Mouse (Mus musculus): ENCODE measurements around the gene Alg9. TPM values are rescaled to one million over a fixed set of nuclear protein-coding genes. Genes with fewer than 3 reads are reported as not detected.
"Not testable (repeated sequence)": the region's sequence is repeated elsewhere in the genome, so short reads cannot be mapped to it uniquely, and the experiment has no call there.

Gene Alg9
- polyA plus RNA-seq, 1 experiment, result 23.0 TPM

DNA sequence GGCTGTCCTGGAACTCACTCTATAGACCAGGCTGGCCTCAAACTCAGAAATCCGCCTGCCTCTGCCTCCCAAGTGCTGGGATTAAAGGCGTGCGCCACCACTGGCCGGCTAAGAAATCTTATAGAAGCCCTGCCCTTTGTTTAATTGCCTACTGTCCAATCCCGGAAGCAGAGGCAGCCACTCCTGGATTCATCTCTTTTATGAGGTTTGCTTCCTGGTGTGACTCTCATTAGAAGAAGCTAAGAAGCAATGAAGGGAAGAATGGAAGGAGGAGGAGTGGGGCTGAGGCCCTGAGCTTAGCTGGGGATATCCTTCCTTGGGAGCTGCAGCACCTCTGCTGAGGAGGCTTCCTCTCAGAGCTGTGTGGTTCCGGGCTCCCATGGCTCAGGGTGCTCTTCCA lies 46.8 kb downstream of the Alg9 start:
- Histone ChIP-seq H3K27me3 (ENCODE audit: control insufficient read depth, insufficient read depth, insufficient read length) (no peaks in the 10 kb centered on the region), H3K79me3 (ENCODE audit: low read depth) (no peaks in the 10 kb centered on the region), H3ac (ENCODE audit: control insufficient read depth, insufficient read length, low read depth) (no peak overlapping the region), H3K36me3 (ENCODE audit: control insufficient read depth, insufficient read depth) (peaks cover 4% of the 10 kb centered on the region), H3K4me3 (ENCODE audit: insufficient read depth, poor library complexity, severe bottlenecking) (no peak overlapping the region), H3K79me2 (ENCODE audit: control insufficient read depth, insufficient read depth) (no peaks in the 10 kb centered on the region)
- TF ChIP-seq MYOD1 (IDR thresholded peaks at IDR 0.05; ENCODE audit: control insufficient read depth, insufficient read length, low read depth) (no peak), CEBPB (IDR thresholded peaks at IDR 0.05; ENCODE audit: low read depth) (no peak)

DNA sequence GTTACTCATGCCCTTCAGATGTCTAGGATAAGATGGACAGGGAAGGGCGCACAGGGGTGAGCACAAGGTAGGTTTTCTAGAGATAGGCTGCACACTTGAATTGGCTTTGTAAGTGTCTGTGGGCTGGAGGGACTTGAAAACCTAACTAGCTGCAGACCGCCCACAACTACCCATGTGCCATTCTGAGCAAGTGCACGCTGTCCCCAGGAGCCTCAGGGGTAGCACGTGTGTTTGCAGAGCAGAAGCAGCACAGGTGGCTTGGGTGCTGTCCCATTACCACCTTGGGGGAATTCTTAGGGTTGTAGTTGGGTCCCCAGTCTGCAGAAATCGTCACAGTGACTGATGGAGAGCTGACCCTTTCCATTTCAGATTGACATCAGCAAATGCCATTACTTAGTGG lies 47.4 kb downstream of the Alg9 start:
- H3ac ChIP-seq (ENCODE audit: control insufficient read depth, insufficient read length, low read depth), result no peak overlapping the region
- H3K27me3 ChIP-seq (ENCODE audit: control insufficient read depth, insufficient read depth, insufficient read length), result no peaks in the 10 kb centered on the region
- H3K36me3 ChIP-seq (ENCODE audit: control insufficient read depth, insufficient read depth), result peaks cover 4% of the 10 kb centered on the region
- TF ChIP-seq FOSL1 (IDR thresholded peaks at IDR 0.05; ENCODE audit: insufficient read depth, low read length, poor library complexity, severe bottlenecking) (no peak), MYOG (IDR thresholded peaks at IDR 0.05; ENCODE audit: control insufficient read depth, extremely low read depth, insufficient read length) (no peak), MYOD1 (IDR thresholded peaks at IDR 0.05; ENCODE audit: control insufficient read depth, insufficient read length, low read depth) (no peak), MAX (IDR thresholded peaks at IDR 0.05) (no peak), USF1 (IDR thresholded peaks at IDR 0.05; ENCODE audit: low read depth) (no peak), CTCF (IDR thresholded peaks at IDR 0.05; ENCODE audit: control insufficient read depth, insufficient read depth, insufficient read length) (no peak), CEBPB (IDR thresholded peaks at IDR 0.05; ENCODE audit: low read depth) (no peak)
- H3K79me2 ChIP-seq (ENCODE audit: control insufficient read depth, insufficient read depth), result no peaks in the 10 kb centered on the region
- H3K4me3 ChIP-seq (ENCODE audit: insufficient read depth, poor library complexity, severe bottlenecking), result no peak overlapping the region
- H3K79me3 ChIP-seq (ENCODE audit: low read depth), result no peaks in the 10 kb centered on the region

DNA sequence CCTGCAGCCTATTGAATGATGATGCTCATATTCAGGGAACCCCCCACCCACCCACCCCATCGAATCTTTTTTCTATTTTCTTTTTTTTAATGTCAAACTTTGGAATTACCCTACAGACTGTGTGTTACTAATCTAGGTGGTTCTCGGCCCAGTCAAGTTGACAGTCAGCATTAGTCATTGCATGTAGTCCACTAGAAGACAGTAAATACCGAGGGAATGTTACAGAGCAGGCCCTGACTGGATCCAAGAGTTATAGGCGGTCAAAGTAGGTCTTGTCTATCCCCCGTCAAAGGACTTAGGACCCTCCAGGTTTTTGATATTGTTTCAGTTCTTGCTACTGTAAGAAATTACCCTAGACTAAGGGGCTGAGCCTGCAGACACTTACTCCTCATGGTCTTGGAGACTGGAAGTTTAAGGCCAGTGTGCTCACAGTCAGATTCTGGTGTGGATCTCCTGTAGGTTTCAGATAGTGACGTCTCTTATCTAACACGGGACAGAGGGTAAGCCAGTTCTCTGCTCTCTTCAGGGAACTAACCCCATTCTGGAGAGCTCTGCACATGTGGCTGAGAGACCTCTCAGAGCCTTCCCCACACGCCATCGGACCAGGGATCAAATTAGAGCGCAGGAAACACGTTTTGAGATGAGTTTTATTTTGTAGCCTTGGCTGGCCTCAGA lies 49.1 kb downstream of the Alg9 start:
- TF ChIP-seq MYOD1 (IDR thresholded peaks at IDR 0.05; ENCODE audit: control insufficient read depth, insufficient read length, low read depth) (no peak), FOSL1 (IDR thresholded peaks at IDR 0.05; ENCODE audit: insufficient read depth, low read length, poor library complexity, severe bottlenecking) (no peak), MAX (IDR thresholded peaks at IDR 0.05) (no peak), MYOG (IDR thresholded peaks at IDR 0.05; ENCODE audit: control insufficient read depth, extremely low read depth, insufficient read length) (no peak), CTCF (IDR thresholded peaks at IDR 0.05; ENCODE audit: control insufficient read depth, insufficient read depth, insufficient read length) (no peak), USF1 (IDR thresholded peaks at IDR 0.05; ENCODE audit: low read depth) (no peak), CEBPB (IDR thresholded peaks at IDR 0.05; ENCODE audit: low read depth) (no peak)
- Histone ChIP-seq H3K79me3 (ENCODE audit: low read depth) (no peaks in the 10 kb centered on the region), H3K36me3 (ENCODE audit: control insufficient read depth, insufficient read depth) (peaks cover 5% of the 10 kb centered on the region), H3K4me3 (ENCODE audit: insufficient read depth, poor library complexity, severe bottlenecking) (no peak overlapping the region), H3ac (ENCODE audit: control insufficient read depth, insufficient read length, low read depth) (no peak overlapping the region), H3K79me2 (ENCODE audit: control insufficient read depth, insufficient read depth) (no peaks in the 10 kb centered on the region), H3K27me3 (ENCODE audit: control insufficient read depth, insufficient read depth, insufficient read length) (no peaks in the 10 kb centered on the region)

DNA sequence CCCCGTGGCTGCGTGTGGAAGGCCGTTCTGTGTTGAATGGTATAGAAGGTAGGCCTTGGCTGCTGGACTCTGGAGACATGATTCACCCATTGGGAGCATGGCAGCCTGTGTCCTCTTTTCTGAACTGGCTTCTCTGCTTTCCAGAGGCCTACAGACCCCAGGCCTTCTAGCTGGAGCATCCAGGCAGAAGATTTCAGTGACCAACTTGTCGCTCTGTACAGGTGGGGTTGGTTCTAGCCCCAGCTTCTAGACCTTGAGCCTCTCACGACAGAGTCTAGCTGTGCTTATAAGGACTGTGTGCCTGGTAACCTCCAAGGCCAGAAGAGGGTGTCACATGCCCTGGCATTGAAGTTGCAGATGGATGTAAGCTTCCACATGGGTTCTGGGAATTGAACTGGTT lies 56.7 kb downstream of the Alg9 start:
- Histone ChIP-seq H3K79me3 (ENCODE audit: low read depth) (no peaks in the 10 kb centered on the region), H3K27me3 (ENCODE audit: control insufficient read depth, insufficient read depth, insufficient read length) (no peaks in the 10 kb centered on the region), H3K4me3 (ENCODE audit: insufficient read depth, poor library complexity, severe bottlenecking) (no peak overlapping the region), H3K36me3 (ENCODE audit: control insufficient read depth, insufficient read depth) (peaks cover 5% of the 10 kb centered on the region), H3K79me2 (ENCODE audit: control insufficient read depth, insufficient read depth) (no peaks in the 10 kb centered on the region), H3ac (ENCODE audit: control insufficient read depth, insufficient read length, low read depth) (no peak overlapping the region)
- TF ChIP-seq CTCF (IDR thresholded peaks at IDR 0.05; ENCODE audit: control insufficient read depth, insufficient read depth, insufficient read length) (no peak), MYOG (IDR thresholded peaks at IDR 0.05; ENCODE audit: control insufficient read depth, extremely low read depth, insufficient read length) (no peak), USF1 (IDR thresholded peaks at IDR 0.05; ENCODE audit: low read depth) (no peak), MAX (IDR thresholded peaks at IDR 0.05) (no peak), MYOD1 (IDR thresholded peaks at IDR 0.05; ENCODE audit: control insufficient read depth, insufficient read length, low read depth) (no peak), CEBPB (IDR thresholded peaks at IDR 0.05; ENCODE audit: low read depth) (no peak), FOSL1 (IDR thresholded peaks at IDR 0.05; ENCODE audit: insufficient read depth, low read length, poor library complexity, severe bottlenecking) (no peak)

DNA sequence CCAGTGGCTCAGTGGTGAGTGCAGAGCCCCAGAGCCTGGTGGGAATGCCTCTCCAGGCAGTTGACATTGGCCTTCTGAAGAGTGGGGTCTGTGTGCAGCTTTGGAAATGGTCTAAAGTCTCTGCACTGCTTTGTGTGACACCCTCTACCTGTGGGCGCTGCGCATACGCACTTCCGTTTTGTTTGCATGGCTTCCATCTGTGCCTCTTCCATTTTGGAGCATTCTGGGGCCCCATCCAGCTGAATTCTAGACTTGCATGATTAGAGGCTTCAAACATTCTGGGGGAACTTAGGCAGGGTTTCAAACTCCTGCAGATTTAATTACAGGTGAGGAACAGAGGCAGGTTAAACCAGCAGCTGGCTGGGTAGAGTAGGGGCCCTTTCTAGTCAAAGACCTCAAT lies 57.3 kb downstream of the Alg9 start:
- Histone ChIP-seq H3K79me2 (ENCODE audit: control insufficient read depth, insufficient read depth) (no peaks in the 10 kb centered on the region), H3K79me3 (ENCODE audit: low read depth) (no peaks in the 10 kb centered on the region), H3K27me3 (ENCODE audit: control insufficient read depth, insufficient read depth, insufficient read length) (no peaks in the 10 kb centered on the region), H3K36me3 (ENCODE audit: control insufficient read depth, insufficient read depth) (peaks cover 5% of the 10 kb centered on the region), H3ac (ENCODE audit: control insufficient read depth, insufficient read length, low read depth) (no peak overlapping the region), H3K4me3 (ENCODE audit: insufficient read depth, poor library complexity, severe bottlenecking) (no peak overlapping the region)
- TF ChIP-seq FOSL1 (IDR thresholded peaks at IDR 0.05; ENCODE audit: insufficient read depth, low read length, poor library complexity, severe bottlenecking) (no peak), CEBPB (IDR thresholded peaks at IDR 0.05; ENCODE audit: low read depth) (no peak), MYOG (IDR thresholded peaks at IDR 0.05; ENCODE audit: control insufficient read depth, extremely low read depth, insufficient read length) (no peak), CTCF (IDR thresholded peaks at IDR 0.05; ENCODE audit: control insufficient read depth, insufficient read depth, insufficient read length) (no peak), MYOD1 (IDR thresholded peaks at IDR 0.05; ENCODE audit: control insufficient read depth, insufficient read length, low read depth) (no peak), MAX (IDR thresholded peaks at IDR 0.05) (no peak), USF1 (IDR thresholded peaks at IDR 0.05; ENCODE audit: low read depth) (no peak)

DNA sequence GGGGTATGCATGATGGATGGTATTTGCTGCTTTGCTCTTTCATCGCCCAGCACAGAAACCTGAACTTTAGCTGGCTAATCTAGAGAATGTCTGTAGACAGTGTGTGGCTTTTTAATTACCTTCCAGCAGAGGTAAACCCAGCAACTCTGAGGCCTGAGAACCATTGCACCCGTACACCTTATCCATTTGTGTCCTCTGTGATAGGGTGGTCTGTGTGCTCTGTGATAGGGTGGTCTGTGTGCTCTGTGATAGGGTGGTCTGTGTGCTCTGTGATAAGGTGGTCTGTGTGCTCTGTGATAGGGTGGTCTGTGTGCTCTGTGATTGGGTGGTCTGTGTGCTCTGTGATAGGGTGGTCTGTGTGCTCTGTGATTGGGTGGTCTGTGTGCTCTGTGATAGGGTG lies 57.8 kb downstream of the Alg9 start:
- not testable (repeated sequence) for H3K4me3 ChIP-seq (ENCODE audit: insufficient read depth, poor library complexity, severe bottlenecking); H3K36me3 ChIP-seq (ENCODE audit: control insufficient read depth, insufficient read depth); H3K79me2 ChIP-seq (ENCODE audit: control insufficient read depth, insufficient read depth); H3K79me3 ChIP-seq (ENCODE audit: low read depth); H3ac ChIP-seq (ENCODE audit: control insufficient read depth, insufficient read length, low read depth); H3K27me3 ChIP-seq (ENCODE audit: control insufficient read depth, insufficient read depth, insufficient read length)

Data from C2C12 (cell line).